Mouse (Mus musculus) midbrain, embryonic 12.5 days (tissue): ENCODE results near the gene Meis2. TPM values are rescaled to one million over a fixed set of nuclear protein-coding genes. Genes with fewer than 3 reads are reported as not detected.

Experiments
- ATAC-seq: fragments of 200-750 bp; cut with Nextera tagmentation; 2 replicates; pipeline ENCODE4 v1.8.0; 2017; ENCODE audit warnings: low read depth, moderate TSS enrichment, moderate library complexity; ENCODE audit not compliant: low FRiP score
- H3K27ac ChIP-seq: fragments of 300-500 bp; sonication (generic); replicated peaks from 2 replicates; pipeline ENCODE4 v1.5.1; 2016; ENCODE audit warnings: mild to moderate bottlenecking
- H3K27me3 ChIP-seq: fragments of 300-500 bp; sonication (generic); 2 replicates; pipeline ENCODE4 v1.6.1; 2016; ENCODE audit warnings: mild to moderate bottlenecking
- H3K36me3 ChIP-seq: fragments of 300-500 bp; sonication (generic); 2 replicates; pipeline ENCODE4 v1.6.1; 2016
- H3K4me1 ChIP-seq: fragments of 300-500 bp; sonication (generic); 2 replicates; pipeline ENCODE4 v1.6.1; 2016
- H3K4me2 ChIP-seq: fragments of 300-500 bp; sonication (generic); replicated peaks from 2 replicates; pipeline ENCODE4 v1.6.1; 2016; ENCODE audit warnings: mild to moderate bottlenecking, moderate library complexity
- H3K4me3 ChIP-seq: fragments of 300-500 bp; sonication (generic); 2 replicates; pipeline ENCODE4 v1.5.1; 2016; ENCODE audit warnings: mild to moderate bottlenecking
- H3K9ac ChIP-seq: fragments of 300-500 bp; sonication (generic); replicated peaks from 2 replicates; pipeline ENCODE4 v1.6.1; 2016; ENCODE audit warnings: mild to moderate bottlenecking, moderate library complexity
- H3K9me3 ChIP-seq: fragments of 300-500 bp; sonication (generic); 2 replicates; pipeline ENCODE4 v1.6.1; 2016; ENCODE audit warnings: mild to moderate bottlenecking
- WGBS: fragments of 180-500 bp; shearing (Covaris S2); methylation state at CpG from one replicate; pipeline ENCODE4 v1.1.7; 2016; 5-methylcytosine and 5-hydroxymethylcytosine counted together
- polyA plus RNA-seq: library from polyadenylated mRNA; unstranded; fragments of >200 nt; fragmentation: Nextera tagmentation; extraction: Ambion mirVana; gene quantifications from 2 replicates; pipeline ENCODE4 v1.2.1, GENCODE M21; 2016

Gene Meis2
- polyA plus RNA-seq, 1 experiment from 2014 or later, result 92.1 TPM

DNA sequence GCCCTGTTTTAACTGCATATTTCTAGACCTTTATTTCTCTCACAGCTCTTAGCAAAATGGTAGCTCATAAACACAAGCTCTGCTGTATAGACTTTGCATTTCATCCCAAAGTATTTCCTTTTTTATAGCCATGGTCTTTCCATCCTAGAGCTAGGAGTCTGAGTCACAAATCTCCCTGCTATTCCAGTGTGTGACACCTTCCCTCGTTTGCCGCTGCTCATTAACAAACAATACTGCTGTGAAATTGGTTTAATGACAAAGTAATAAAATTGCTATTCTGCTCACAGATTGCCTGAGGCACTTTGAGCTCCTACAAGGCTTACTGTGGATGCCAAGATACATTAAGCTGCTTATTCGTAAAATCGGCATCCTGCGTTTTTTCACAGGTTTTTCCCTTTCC lies 168.1 kb downstream of the Meis2 start:
- WGBS, result 56% methylated on average over 5 of the region's 5 CpGs
- H3K36me3 ChIP-seq, result no peaks in the 10 kb centered on the region
- no peak for ATAC-seq

GRCm38 (mm10) chr2:115897001-115897400 lies 168.6 kb downstream of the Meis2 start:
- Histone ChIP-seq H3K9me3 (no peaks in the 10 kb centered on the region), H3K9ac (no peak overlapping the region), H3K27me3 (no peaks in the 10 kb centered on the region), H3K27ac (no peak overlapping the region), H3K4me2 (no peak overlapping the region), H3K4me1 (peaks cover 26% of the 10 kb centered on the region; the same call in 1 of the 2 replicates), H3K4me3 (no peak overlapping the region), H3K36me3 (no peaks in the 10 kb centered on the region)
- 59% methylated on average over 2 of the region's 2 CpGs for WGBS
- ATAC-seq, result no peak

More for the DNA sequence above, 168.1 kb downstream of the Meis2 start:
- Histone ChIP-seq H3K4me1 (peaks cover 26% of the 10 kb centered on the region; the same call in 1 of the 2 replicates), H3K27ac (no peak overlapping the region), H3K27me3 (no peaks in the 10 kb centered on the region), H3K4me3 (no peak overlapping the region), H3K9ac (no peak overlapping the region), H3K4me2 (no peak overlapping the region), H3K9me3 (no peaks in the 10 kb centered on the region)

DNA sequence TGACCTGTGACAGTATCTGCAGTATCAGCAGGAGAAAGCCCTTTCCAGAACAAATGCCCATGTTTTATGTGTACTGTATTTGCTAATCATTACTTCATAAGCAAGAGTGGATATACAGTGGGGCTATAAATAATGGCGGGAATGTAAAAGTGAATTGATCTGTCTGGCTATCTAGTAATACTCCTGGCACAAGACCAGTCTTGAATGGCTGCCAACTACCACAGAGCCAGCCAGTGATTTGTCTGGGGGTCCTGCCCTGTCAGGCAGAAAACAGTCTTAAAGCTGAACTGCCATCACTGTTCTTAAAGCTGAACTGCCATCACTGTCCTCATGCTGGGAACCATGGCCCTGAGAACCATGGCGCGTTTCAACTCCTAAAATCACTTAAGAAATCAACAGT lies 169.9 kb downstream of the Meis2 start:
- ATAC-seq, result no peak; the same call in 1 of the 2 replicates
- Histone ChIP-seq H3K27ac (0 out of 2 replicates have a peak overlapping the region, but pooled peaks have one; percentile 15), H3K4me1 (peaks cover 26% of the 10 kb centered on the region; the same call in 1 of the 2 replicates), H3K4me2 (no peak overlapping the region), H3K4me3 (no peak overlapping the region), H3K9me3 (no peaks in the 10 kb centered on the region), H3K36me3 (no peaks in the 10 kb centered on the region), H3K27me3 (no peaks in the 10 kb centered on the region), H3K9ac (no peak overlapping the region)
- 91% methylated on average over 3 of the region's 3 CpGs for WGBS

DNA sequence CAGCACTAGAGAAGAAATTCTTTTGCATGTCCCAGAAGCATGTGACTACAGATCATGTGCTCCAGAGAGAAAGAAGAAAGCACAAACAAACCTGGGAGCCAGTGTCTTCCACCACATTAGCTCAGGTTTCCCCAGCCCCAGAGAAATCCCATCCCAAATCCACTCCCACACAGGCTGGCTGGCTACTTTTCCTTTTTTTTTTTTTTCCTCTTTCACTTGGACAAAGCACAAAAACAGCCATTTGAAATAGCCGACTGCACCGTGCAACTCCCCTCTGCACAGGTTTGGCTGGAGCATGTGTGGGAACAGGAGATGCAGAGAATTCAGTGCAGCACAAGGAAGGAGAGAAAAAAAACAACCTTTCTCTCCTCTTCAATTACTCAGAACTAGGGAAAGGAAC lies 170.4 kb downstream of the Meis2 start:
- Histone ChIP-seq H3K36me3 (no peaks in the 10 kb centered on the region), H3K9me3 (no peaks in the 10 kb centered on the region), H3K9ac (no peak overlapping the region), H3K4me1 (peaks cover 26% of the 10 kb centered on the region; the same call in 1 of the 2 replicates), H3K4me3 (no peak overlapping the region), H3K4me2 (no peak overlapping the region), H3K27me3 (no peaks in the 10 kb centered on the region), H3K27ac (0 out of 2 replicates have a peak overlapping the region, but pooled peaks have one; percentile 15)
- WGBS, result 59% methylated on average over 2 of the region's 2 CpGs
- no peak for ATAC-seq

DNA sequence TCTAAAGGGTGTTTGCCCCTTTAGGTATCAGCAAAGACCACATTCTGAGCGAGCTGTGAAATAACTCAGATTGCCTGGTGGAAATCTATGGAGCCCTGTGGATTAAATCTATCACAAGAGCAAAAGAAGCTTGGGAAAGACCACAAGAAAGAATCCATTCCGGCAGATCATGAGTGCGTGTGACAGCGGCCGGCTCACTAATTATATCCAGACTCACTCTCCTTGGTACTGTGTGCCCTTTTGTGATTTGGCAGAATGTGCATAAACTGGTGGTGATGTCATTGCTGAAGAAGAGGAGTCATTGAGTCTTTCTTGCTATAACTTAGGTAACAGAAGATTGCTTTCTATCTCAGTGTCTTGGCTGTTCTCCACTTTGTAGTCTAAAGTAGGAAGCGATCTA lies 172.5 kb downstream of the Meis2 start:
- Histone ChIP-seq H3K36me3 (no peaks in the 10 kb centered on the region), H3K9ac (no peak overlapping the region), H3K4me2 (no peak overlapping the region), H3K27ac (no peak overlapping the region), H3K27me3 (no peaks in the 10 kb centered on the region), H3K9me3 (no peaks in the 10 kb centered on the region), H3K4me1 (peaks cover 14% of the 10 kb centered on the region; the same call in 1 of the 2 replicates), H3K4me3 (no peak overlapping the region)
- 82% methylated on average over 6 of the region's 6 CpGs for WGBS
- ATAC-seq, result no peak

DNA sequence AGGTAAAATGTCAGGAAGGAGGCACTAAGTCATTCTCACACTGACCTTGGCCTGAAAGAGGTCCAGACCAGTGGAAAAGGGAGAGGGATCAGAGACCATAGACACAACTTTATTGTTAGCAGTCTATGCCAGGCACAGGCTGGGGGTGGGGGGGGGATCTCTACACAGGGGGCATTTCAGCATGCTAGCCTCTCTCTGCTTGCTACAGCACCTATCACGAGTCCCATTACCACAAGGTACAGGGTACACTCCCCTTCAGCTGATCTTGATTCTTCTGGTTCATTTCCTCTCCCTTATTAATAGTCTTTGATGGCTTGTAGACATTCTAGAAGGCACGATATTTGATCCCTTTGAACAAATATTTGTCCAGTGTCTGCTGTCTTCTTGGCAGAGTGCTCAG lies 174.9 kb downstream of the Meis2 start:
- no peak overlapping the region for H3K4me3 ChIP-seq
- H3K27ac ChIP-seq, result no peak overlapping the region
- peaks cover 14% of the 10 kb centered on the region for H3K4me1 ChIP-seq
- H3K9me3 ChIP-seq, result no peaks in the 10 kb centered on the region
- no peak for ATAC-seq
- WGBS, result 68% methylated on average over 2 of the region's 2 CpGs
- H3K27me3 ChIP-seq, result no peaks in the 10 kb centered on the region
- H3K9ac ChIP-seq, result no peak overlapping the region
- no peak overlapping the region for H3K4me2 ChIP-seq
- no peaks in the 10 kb centered on the region for H3K36me3 ChIP-seq

DNA sequence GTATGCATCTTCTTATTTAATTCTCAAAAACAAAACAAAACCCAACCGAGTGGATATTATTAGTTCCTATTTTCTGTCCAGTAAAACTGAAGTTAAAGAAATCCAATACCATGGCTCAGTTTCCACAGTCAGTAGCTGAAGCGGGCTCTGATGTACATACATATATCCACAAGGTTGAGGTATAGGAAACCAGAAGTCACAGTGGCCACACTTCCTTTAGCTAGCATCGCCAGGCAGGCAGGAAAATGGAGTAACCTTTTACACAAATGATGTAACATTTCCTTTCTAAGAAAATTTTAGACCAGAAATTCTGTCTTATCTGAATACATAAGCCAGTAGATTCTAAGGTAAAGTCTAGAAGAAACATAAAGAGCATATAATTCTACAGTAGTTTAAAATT lies 175.6 kb downstream of the Meis2 start:
- Histone ChIP-seq H3K27me3 (no peaks in the 10 kb centered on the region), H3K36me3 (no peaks in the 10 kb centered on the region), H3K4me2 (no peak overlapping the region), H3K9ac (no peak overlapping the region), H3K9me3 (no peaks in the 10 kb centered on the region), H3K4me1 (peaks cover 7% of the 10 kb centered on the region), H3K4me3 (no peak overlapping the region), H3K27ac (no peak overlapping the region)
- ATAC-seq, result no peak
- 94% methylated on average over 3 of the region's 3 CpGs for WGBS

DNA sequence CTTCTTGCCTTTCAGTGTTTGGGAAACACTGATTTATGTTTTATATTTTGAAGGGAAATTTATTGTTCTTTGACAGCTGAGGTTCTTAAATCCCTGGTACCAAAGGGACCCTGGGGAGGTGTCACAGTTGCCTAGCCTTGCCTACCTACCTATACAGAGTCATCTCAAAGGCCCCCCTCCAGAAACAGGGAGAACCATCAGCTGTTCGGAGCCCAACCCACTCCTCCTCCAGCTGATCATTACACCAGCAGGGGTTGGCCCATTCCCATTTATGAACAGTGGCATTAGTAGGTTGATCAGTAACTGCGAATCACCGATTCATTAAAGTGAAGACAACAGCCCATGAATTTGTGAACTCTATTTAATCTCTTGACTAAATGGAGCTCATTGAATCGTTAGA lies 176.4 kb downstream of the Meis2 start:
- 89% methylated on average over 4 of the region's 4 CpGs for WGBS
- Histone ChIP-seq H3K4me1 (peaks cover 14% of the 10 kb centered on the region), H3K4me3 (no peak overlapping the region), H3K36me3 (no peaks in the 10 kb centered on the region), H3K27me3 (no peaks in the 10 kb centered on the region), H3K27ac (no peak overlapping the region), H3K9ac (no peak overlapping the region), H3K9me3 (no peaks in the 10 kb centered on the region), H3K4me2 (no peak overlapping the region)
- ATAC-seq, result no peak

- peaks cover 16% of the 10 kb centered on the region for H3K4me1 ChIP-seq
- no peak overlapping the region for H3K9ac ChIP-seq
- no peak for ATAC-seq
- H3K4me3 ChIP-seq, result no peak overlapping the region
- no peaks in the 10 kb centered on the region for H3K27me3 ChIP-seq
- no peaks in the 10 kb centered on the region for H3K9me3 ChIP-seq
- H3K27ac ChIP-seq, result no peak overlapping the region
- no peak overlapping the region for H3K4me2 ChIP-seq
- no peaks in the 10 kb centered on the region for H3K36me3 ChIP-seq
- 86% methylated on average over 5 of the region's 5 CpGs for WGBS
Observed at GRCm38 (mm10) chr2:115888336-115889077, 177.1 kb downstream of the Meis2 start.

GRCm38 (mm10) chr2:115887631-115888030 lies 178.0 kb downstream of the Meis2 start:
- ATAC-seq, result no peak
- 81% methylated on average over 1 of the region's 1 CpGs for WGBS
- no peak overlapping the region for H3K27ac ChIP-seq
- no peaks in the 10 kb centered on the region for H3K36me3 ChIP-seq
- no peak overlapping the region for H3K4me3 ChIP-seq
- H3K9ac ChIP-seq, result no peak overlapping the region
- H3K27me3 ChIP-seq, result no peaks in the 10 kb centered on the region
- H3K9me3 ChIP-seq, result no peaks in the 10 kb centered on the region
- peaks cover 14% of the 10 kb centered on the region for H3K4me1 ChIP-seq
- H3K4me2 ChIP-seq, result no peak overlapping the region

- no peaks in the 10 kb centered on the region for H3K9me3 ChIP-seq
- ATAC-seq, result no peak
- H3K36me3 ChIP-seq, result no peaks in the 10 kb centered on the region
- 41% methylated on average over 9 of the region's 9 CpGs for WGBS
- no peaks in the 10 kb centered on the region for H3K27me3 ChIP-seq
- H3K4me3 ChIP-seq, result no peak overlapping the region
- no peak overlapping the region for H3K27ac ChIP-seq
- no peak overlapping the region for H3K4me2 ChIP-seq
- H3K4me1 ChIP-seq, result peaks cover 14% of the 10 kb centered on the region
- H3K9ac ChIP-seq, result no peak overlapping the region
Observed at GRCm38 (mm10) chr2:115884184-115884583, 181.5 kb downstream of the Meis2 start.

- Histone ChIP-seq H3K4me2 (no peak overlapping the region), H3K27ac (no peak overlapping the region), H3K36me3 (no peaks in the 10 kb centered on the region), H3K9ac (no peak overlapping the region), H3K9me3 (no peaks in the 10 kb centered on the region), H3K27me3 (no peaks in the 10 kb centered on the region), H3K4me1 (peaks cover 14% of the 10 kb centered on the region), H3K4me3 (no peak overlapping the region)
- WGBS, result 64% methylated on average over 10 of the region's 10 CpGs
- no peak for ATAC-seq
Observed at GRCm38 (mm10) chr2:115883520-115883919, 182.1 kb downstream of the Meis2 start.
